Mouse (Mus musculus) E14TG2a.4 (cell line): ENCODE results near the gene Kcnd3.

Experiments used
- CTCF ChIP-seq: conservative IDR thresholded peaks from 2 replicates; pipeline ENCODE4 v1.5.1; 2014; ENCODE audit warnings: low read length
- NANOG ChIP-seq: IDR thresholded peaks from 2 replicates; pipeline ENCODE4 v1.6.1; 2014; ENCODE audit warnings: borderline replicate concordance, low read length, mixed read lengths
- POU5F1 ChIP-seq: IDR thresholded peaks from 2 replicates; pipeline ENCODE4 v1.6.1; 2014; ENCODE audit warnings: low read length, borderline replicate concordance

DNA sequence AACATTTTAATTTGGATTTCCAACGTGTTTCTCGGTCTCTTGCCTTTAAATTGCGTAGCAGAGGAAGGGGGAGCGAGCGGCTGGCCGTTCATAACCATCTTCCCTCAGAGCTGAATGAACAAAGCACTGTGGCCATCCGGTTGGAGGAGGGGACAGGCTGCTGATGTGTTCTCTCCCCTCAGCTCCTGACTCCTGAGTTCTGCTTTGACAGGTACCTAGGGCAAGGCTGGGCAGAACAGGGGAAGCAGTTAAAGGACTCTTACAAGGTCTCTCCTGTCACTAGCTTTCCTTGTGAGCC, 53.7 kb downstream of the Kcnd3 start:
- TF ChIP-seq CTCF (no peak), NANOG (no peak), POU5F1 (no peak)
